Mouse (Mus musculus) neutrophil, adult 5-6 weeks (primary cell): ENCODE data around the gene Trim47. TPM values are rescaled to one million over a fixed set of nuclear protein-coding genes. Genes with fewer than 3 reads are reported as not detected.
"Not testable (repeated sequence)": the region's sequence is repeated elsewhere in the genome, so short reads cannot be mapped to it uniquely, and the experiment has no call there.

Source experiments
- ATAC-seq: fragments of 151-379, 151-347 bp; 2 replicates; pipeline ENCODE4 v1.8.0; 2017; ENCODE audit warnings: mild to moderate bottlenecking, moderate TSS enrichment; ENCODE audit not compliant: insufficient number of reproducible peaks, poor library complexity, low FRiP score, severe bottlenecking; ENCODE audit errors: extremely low read depth
- total RNA-seq: library from RNA; stranded (forward); fragments of 200-1000 nt; gene quantifications from 2 replicates; pipeline ENCODE4 v1.2.3, GENCODE M21; 2017

The Trim47 gene
- total RNA-seq, 1 experiment from 2014 or later: 0.23 TPM

DNA sequence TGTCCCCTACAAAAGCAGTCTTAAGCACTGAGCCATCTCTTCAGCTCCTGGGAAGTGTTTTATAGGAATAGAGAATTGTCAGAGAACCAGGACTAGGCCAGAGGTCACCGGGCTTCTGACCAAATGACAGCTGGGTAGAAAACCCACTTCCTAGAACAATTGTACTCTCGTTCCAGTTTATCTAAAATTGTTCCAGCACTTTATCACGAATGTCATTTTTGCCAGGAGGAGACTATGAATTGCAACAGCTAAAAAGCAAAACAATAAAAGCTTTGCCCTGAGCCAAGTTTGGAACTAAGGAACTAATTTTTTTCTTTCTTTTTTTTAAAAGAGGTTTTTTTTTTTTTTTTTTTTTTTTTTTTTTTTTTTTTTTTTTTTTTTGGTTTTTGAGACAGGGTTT, 31.4 kb downstream of the Trim47 start:
- no peak for ATAC-seq

DNA sequence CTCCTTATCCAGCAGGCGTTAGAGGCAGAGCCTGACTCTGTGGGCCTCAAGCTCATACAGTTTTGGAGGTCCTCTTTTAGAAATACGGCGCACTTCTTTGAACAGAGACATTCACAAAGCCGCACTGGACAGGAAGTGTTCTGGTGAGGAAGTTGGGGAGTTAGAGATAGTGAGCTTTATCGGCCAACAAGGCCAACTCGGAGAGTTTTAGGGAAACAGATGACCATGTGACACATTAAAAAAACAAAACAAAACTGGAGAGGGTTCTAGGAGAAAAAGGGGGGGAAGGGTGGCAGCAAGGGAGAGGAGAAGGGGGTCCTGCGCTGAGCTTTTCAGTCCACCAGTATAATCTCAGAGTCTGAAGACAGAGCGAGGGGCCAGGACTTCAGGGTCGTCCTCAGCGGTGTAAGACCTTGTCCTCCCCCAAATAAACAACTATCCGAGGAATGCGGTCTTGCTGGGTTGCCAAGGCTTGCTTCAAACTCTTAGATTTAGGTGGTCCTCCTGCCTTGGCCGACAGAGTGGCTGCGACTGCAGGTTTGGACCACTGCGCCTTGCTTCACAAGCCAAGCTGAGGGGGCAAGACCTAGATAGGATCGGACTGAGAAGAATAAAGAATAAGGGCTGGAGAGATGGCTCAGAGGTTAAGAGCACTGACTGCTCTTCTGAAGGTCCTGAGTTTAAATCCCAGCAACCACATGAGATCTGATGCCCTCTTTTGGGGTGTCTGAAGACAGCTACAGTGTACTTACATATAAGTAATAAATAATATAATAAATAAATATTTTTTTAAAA, 33.0 kb downstream of the Trim47 start:
- ATAC-seq: no peak

DNA sequence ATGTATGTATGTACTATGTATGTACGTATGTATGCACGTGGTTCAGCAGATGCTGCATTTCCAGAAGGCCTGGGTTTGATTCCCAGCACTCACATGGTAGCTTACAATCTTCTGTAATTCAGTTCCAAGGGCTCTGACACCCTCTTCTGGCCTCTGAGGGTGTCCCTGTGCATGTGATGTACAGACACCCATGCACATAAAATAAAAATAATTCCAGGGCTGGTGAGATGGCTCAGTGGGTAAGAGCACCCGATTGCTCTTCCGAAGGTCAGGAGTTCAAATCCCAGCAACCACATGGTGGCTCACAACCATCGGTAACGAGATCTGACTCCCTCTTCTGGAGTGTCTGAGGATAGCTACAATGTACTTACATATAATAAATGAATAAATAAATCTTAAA, 34.1 kb downstream of the Trim47 start:
- ATAC-seq: not testable (repeated sequence)

DNA sequence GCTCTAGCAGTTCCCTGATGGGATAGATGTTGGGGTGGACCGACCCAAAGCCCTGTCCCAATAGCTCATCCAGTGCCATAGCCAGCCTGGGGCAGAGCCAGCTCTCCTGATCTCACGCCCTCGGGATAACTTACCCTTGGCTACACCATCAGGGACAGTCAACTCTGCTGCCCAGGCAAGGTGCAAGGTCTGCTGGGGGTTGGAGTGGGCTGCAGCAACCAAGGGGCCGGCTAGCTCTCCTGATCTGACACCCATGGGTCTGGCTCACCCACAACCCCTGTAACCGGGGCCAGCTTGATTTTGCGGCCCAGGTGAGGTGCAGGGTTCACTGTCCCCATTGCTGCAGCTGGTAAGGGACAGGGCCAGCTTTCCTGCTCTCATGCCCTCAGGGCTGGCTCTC, 35.4 kb downstream of the Trim47 start:
- ATAC-seq: no peak

DNA sequence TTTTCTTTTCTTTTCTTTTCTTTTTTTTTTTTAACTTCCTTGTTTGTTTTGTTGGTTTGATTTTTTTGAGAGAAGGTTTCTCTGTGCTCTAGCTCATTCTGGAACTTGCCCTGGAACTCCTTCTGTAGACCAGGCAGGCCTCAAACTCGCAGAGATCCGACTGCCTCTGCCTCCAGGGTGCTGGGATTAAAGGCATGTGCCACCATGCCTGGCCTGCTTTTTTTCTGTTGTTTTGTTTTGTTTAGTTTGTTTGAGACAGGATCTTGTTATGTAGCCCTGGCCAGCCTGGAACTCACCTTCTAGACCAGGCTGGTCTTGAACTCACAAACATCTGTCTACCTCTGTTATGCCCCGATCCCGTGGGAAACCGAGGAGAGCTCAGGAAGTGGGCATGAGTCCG, 37.5 kb downstream of the Trim47 start:
- no peak for ATAC-seq

DNA sequence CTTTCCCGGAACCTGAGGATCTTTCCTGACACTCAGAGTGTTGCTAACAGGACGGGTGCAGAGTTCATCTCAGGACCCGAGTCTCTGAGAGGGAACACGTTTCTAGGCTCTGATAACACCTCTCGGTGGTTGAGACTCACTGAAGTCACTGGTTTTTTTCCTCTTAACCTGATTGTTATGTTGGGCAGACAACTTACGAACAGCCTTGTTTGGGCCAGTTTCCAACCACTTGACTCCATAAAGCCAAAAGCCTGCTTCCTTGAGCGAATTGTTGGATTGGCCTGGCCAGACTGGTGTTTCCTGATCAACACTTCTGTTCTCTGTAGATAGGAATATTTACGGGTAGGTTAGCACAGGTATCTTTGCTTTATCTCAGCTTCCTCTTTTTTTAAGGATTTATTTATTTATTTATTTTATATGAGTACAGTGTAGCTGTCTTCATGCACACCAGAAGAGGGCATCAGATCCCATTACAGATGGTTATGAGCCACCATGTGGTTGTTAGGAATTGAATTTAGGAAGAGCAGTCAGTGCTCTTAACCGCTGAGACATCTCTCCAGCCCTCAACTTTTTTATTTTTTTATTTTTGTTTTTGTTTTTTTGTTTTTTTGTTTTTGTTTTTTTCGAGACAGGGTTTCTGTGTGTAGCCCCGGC, 38.1 kb downstream of the Trim47 start:
- no peak for ATAC-seq

DNA sequence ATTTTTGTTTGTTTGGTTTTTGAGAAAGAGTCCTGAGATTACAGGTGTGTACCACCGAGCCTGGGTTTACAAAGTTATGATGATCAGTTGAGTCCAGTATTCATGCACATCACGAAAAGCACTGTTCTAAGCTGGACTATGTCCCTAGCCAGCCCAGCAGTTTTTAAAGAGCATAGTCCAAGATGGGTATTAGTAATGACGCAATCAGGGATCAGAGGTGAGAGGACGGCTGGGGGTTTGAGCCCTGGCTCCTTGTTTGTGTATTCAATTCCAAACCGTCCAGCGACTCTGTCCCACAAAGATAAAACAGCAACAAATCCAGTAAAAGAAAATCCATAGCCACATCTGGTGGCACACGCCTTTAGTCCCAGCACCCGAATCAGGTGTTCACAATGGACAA, 38.8 kb downstream of the Trim47 start:
- no peak for ATAC-seq

DNA sequence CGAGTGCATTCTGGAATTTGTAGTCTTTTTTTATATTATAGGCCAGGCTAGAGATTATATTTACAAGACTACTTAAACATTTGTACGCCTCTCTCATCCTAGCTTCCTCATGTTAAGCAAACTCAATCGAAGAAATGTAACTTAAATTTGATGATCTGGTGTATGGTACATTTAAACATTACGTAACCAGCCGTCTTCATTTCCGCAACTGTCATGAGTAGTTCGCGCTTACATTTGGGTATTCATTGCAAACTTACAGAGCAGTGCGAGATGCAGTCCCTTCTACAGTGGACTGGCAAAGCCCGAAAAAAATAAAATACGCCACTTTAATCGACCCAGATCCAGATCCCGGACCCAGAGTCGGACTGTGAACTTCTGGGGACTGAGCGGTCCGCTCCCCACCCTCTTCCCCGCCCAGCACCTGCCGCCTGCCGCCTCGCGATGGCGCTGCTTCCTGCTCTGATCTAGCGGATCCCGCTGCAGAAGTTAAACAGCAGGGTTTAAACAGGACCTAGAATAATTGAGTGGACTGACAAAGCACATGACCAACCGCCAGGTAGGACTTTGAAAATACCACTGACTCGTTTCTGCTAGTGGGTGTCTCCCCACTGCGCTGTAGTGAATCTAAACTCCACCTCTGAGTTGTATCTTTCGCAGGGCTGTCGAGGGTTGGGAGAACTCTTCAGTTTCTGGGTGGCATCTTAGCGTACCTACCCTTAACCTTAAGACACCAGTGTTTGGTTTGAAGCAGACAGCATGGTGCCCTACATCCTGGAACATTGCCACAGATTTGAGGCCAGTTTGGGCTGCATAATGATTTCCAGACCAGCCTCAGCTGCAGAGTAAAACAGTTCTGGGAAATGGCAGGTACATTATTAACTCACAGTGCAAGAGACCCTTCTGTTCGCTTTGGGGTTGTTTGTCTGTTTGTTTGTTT, 39.5 kb downstream of the Trim47 start:
- peak; percentile 50 for ATAC-seq

DNA sequence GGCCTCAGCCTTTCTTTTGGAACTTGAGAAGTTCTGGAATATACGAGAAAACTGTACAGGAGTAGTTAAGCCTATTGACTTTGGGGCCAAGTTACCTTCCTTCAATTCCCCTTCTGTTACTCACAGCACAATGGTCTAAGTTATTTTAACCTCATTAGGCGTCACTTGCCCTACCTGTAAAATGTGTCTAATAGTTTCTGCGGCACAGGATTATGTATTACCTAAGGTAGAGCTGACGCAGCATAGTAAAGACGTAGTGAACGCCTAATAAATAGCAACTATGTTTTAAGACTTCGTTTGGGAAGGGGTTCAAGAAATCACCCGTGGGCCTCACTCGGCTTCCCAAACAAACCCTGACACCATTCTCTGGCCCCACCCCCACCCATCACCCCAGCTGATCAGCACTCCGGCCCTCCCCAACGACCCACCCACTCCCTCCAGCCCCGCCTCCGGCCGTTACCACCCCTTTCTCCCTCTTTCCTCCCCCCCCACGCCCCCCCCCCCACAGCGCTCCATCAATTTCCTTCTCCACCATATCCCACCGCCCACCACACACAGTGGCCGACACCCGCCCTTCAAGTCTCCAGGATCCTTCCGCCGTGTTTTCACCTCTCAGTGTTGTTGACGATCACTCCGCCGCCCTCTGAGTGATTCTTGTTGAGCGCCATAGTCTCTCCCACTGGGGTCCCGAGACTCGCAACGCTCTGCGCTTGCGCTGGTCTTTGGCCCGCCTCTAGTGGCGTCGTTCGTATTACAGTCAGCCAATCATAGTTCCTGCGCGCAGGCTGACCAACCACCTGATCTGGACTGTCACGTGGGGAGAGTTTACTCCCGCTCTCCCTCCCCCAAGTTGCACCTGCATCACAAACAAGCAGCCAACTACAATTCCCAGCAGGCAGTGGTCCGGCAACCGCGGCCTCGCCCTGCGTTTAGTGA, 40.5 kb downstream of the Trim47 start, which contains the start of gene Wbp2:
Gene Wbp2, minus strand, starts transcription at position 738 of the 936 bp plus-strand sequence.
- peak; percentile 95 for ATAC-seq

DNA sequence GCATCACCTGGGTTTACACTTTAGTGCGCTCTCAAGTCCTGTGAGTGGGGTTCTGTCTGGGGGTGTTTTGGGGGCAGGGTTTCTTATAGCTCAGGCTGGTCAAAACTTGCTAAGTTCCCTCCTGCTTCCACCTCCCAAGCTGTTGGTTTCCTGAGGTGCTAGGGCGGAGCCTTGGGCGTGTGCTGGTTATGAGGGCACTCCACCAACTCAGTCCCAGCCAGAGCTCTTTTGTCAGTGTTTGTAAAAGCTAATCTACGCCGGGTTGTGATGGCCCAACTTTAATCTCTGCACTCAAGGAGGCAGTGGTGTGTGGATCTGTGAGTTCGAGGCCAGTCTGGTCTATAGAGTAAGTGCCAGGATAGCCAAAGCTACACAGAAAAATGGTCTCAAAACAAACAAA, 42.8 kb downstream of the Trim47 start:
- ATAC-seq: no peak

DNA sequence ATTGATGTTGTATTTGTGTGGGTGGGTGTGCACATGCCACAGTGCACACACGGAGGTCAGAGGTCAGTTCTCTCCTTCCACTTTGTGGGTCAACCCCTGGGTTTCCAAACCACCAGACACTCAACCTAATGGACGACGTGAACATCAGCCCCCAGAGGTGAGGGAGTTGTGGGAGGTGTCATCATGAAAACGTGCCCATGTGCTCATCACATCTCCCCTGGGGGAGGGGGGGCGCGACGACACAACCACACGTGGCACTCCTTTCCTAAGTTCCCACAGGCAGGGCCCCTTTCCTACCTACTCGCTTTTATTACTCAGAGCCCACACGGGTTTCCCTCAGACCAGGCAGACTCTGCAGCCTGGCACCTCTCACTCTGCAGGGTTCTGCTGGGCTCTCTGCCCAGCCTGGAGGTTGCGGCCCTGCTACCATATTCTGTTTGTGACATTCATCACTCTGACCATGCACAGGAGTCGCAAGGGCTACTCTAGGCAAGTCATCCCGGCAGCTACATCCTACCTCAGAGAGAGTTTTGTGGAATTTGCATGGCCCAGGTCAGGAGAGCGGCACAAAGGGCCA, 43.8 kb downstream of the Trim47 start:
- ATAC-seq: no peak

DNA sequence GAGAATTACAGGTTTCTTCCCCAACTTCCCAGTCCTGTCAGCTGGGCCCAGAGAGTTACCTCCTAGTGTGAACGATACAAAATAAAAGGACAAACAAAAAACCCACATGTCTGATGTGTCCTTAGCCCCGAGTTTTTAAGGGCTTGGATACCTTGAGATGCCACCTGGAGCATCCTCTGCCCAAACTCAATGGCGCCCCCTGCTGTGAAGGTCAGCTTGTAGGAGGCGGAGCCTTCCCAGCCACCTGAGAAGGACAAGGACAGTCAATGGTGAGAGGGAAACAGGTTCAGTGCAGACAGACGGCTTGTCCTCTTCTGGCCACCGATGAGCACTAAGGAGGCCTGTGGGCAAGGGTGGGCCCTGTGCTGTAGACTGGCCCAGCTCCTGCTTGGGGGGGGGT, 45.9 kb downstream of the Trim47 start:
- ATAC-seq: no peak

DNA sequence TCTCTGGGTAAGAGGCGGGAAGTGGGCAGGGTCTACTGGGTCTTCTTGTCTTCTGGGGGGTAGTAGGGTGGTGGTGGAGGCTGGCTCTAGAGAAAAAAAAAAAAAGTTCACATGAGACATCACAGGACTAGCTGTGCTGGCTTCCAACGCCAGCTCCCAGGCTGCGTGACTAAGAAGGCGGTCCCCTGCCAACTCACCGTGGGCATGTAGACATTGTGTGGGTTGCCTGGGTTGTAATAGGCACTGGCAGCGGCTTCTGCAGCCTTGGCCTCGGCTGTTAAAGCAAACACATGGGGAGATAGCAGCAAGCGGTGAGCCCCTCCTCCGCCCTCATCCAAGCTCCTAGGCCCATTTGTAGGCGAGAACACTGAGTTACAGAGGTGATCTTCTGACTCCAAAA, 47.5 kb downstream of the Trim47 start:
- ATAC-seq: no peak

DNA sequence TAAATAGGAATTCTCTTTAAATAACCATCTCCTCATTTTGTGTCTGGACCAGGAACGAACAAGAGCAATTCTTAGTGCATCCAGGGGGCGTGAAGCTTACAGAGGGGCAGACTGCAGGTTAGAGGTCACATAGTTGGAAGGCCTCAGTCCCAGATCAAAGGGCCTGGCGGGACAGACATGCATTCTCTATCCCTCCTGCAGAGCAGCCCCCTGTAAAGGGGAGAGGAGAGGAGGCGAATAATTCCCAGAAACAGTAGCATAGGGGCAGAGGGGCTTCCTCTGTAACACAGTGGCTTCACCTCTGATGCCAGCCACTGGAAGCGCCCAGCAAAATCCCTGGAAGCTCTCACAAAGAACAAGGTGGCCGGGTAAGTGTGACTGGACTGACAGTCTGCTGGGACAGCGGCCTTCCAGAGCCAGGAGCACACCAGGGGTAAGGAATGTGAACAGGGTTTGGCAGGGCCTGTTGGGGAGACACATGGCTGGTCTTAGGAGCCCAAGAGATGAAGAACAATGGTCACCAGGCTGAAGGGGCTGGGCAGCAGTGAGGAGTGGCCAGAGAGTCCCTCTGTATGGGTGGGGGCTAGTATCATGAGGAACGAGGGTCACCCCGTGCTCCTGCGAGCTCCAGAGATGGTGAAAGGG, 48.2 kb downstream of the Trim47 start:
- no peak for ATAC-seq

DNA sequence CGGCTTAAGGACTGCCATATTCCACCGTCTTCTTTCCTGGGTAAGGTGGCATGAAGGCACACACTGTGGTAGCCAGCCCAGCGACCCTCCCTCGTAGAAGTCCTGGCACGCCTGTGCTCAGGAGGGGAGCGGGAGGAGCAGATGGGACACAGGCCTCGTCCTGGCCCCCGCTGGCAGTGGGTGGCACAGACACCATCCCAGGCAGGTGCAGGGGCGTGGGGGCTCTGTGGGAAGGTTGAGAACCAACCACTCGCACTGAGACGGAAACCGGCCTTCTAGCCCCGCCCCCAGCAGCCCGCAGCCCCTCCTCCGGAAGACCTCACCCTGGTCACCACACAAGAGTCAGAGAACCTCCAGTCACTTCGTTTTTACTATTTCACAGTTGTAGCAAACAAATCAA, 48.8 kb downstream of the Trim47 start:
- peak; percentile 65 for ATAC-seq

DNA sequence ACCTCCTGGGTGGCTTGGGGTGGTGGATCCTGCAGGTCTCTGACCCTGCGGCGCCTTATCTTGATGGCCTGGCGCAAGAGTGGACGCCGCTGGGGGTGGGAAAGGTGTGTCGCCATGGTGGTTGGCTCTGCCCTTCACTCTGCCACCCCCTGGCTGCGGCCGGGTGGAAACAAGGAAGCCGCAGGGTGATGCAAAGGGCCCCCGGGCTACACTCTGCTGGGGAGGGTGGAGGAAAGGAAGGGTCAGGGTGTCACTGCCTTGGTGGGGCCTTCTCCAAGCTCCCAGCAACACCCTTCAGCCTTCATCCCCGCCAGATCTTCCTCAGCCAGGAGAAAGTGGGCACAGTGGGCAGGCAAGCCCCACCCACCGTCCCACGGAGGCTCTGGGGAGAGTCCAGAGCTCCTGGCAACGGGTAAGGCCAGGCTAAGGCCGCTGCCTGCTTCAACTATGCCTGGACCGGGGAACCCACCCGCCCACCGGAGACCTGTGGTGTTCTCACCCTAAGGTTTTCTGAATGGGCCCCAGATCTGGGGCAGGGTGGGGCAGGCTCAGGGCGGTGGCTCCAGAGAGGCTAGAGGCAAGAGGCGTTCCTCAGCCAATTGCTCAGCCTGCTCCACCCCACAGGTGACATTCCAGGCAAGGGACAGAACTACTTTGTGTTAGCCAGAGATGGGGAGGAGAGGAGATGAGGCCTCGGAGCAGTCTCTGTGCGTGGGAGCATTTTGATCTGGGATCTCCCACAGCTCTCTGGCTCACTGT, 49.4 kb downstream of the Trim47 start, which contains the start of gene Unc13d:
Gene Unc13d, minus strand, starts transcription at position 516 of the 759 bp plus-strand sequence.
- ATAC-seq: peak; percentile 66

DNA sequence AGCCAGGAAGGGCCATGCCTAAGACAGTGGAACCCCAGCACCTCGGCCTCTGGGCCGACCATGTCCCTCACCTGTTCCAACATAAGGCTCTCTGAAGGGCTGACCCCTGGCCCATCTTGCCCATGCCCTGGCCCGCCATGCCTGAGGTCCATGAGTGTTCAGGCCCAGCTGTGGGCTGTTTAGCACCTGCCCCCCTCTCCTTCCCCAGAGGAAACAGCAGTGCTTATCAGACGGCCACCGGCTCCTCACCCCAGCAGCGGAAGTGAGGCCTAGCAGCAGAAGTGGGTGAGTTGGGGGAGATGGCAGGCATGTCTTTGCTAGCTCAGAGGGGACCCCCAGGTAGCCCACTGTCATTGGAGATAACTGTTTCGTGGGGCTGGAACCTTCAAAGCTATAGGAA, 50.2 kb downstream of the Trim47 start:
- ATAC-seq: no peak
